Mouse (Mus musculus) spleen, adult 2 months (tissue): ENCODE results near the gene Clcn6.

Experiments used
- CTCF ChIP-seq: fragments of 200-500 bp; IDR thresholded peaks from 2 replicates; pipeline ENCODE4 v1.5.1; 2011; ENCODE audit warnings: mild to moderate bottlenecking, inconsistent platforms; ENCODE audit not compliant: insufficient read depth, insufficient read length, insufficient replicate concordance; ENCODE audit errors: extremely low read depth
- POLR2A ChIP-seq: fragments of 200-500 bp; IDR thresholded peaks from 2 replicates; pipeline ENCODE4 v1.6.1; 2011; ENCODE audit warnings: low read depth, low read length, inconsistent platforms

- no peak for TF ChIP-seq POLR2A
- TF ChIP-seq CTCF = no peak
These were observed 38.3 kb downstream of the Clcn6 start, which contains the start of gene Nppa for GRCm38 (mm10) chr4:148000202-148000772.
